Mouse (Mus musculus): ENCODE results near the gene Elf1. TPM values are rescaled to one million over a fixed set of nuclear protein-coding genes. Genes with fewer than 3 reads are reported as not detected.

Elf1 gene
- polyA plus RNA-seq, 1 experiment from 2014 or later: 22.2 TPM

DNA sequence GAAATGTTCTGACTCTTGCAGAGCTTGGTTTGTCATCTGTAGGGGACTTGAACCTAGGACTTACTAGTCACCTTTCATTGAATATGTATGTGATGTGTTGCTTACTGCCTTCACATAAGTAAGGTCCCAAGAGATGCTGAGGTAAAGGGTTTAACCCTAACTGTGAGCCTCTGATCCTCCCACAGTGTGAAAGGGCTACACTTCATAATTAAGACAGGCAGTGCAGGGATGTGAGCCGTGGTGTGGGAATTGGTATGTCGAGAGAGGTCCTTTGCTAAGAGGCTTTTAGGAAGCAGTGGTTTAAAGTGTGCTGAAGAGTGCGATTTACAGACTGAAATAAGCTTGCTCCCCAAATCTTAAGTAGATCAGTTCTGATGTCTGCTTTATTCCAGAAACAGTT lies 55.8 kb downstream of the Elf1 start:
- H3K9me3 ChIP-seq (ENCODE audit: control insufficient read depth, low read length): no peaks in the 10 kb centered on the region
- no peak overlapping the region for H3K27ac ChIP-seq (ENCODE audit: low read length)
- no peak for ATAC-seq
- no peaks in the 10 kb centered on the region for H3K27me3 ChIP-seq (replicated peaks; ENCODE audit: control insufficient read depth, insufficient read depth, low read length)
- no peak overlapping the region for H3K4me2 ChIP-seq (ENCODE audit: low read depth, low read length)
- H3K36me3 ChIP-seq (ENCODE audit: control insufficient read depth, insufficient read depth, low read length): no peaks in the 10 kb centered on the region
- 76% methylated on average over 3 of the region's 3 CpGs for whole genome bisulfite sequencing
- H3K4me1 ChIP-seq (ENCODE audit: control insufficient read depth, insufficient read depth, low read length): 0 out of 2 replicates have a peak, but pooled peaks cover 3% of the 10 kb centered on the region
- H3K4me3 ChIP-seq (ENCODE audit: low read length): no peak overlapping the region
- no peak overlapping the region for H3K9ac ChIP-seq (ENCODE audit: low read depth, low read length)

DNA sequence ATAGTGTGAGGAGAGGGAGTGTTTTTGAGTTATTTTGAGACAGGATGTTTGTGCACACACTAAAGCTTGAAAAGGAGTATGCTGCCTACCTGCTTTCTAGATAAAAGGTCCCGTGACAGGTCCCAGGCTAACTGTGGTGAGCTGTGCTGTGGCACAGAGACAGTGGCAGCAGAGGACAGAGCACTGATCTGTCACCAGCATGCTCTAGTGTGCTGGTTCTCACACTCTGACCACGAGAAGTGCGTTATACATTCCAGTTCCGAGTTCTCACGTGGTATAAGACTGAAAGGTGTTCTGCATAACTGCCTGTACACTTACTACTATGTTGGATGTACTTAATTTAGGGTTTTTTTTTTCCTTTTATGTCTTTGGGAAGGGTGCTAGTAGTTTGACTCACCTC lies 56.5 kb downstream of the Elf1 start:
- no peak overlapping the region for H3K27ac ChIP-seq (ENCODE audit: low read length)
- H3K36me3 ChIP-seq (ENCODE audit: control insufficient read depth, insufficient read depth, low read length): no peaks in the 10 kb centered on the region
- H3K9ac ChIP-seq (ENCODE audit: low read depth, low read length): no peak overlapping the region
- no peak overlapping the region for H3K4me2 ChIP-seq (ENCODE audit: low read depth, low read length)
- H3K4me1 ChIP-seq (ENCODE audit: control insufficient read depth, insufficient read depth, low read length): 0 out of 2 replicates have a peak, but pooled peaks cover 3% of the 10 kb centered on the region
- no peak for ATAC-seq
- 77% methylated on average over 5 of the region's 5 CpGs for WGBS
- H3K4me3 ChIP-seq (ENCODE audit: low read length): no peak overlapping the region
- H3K9me3 ChIP-seq (ENCODE audit: control insufficient read depth, low read length): no peaks in the 10 kb centered on the region
- no peaks in the 10 kb centered on the region for H3K27me3 ChIP-seq (replicated peaks; ENCODE audit: control insufficient read depth, insufficient read depth, low read length)

DNA sequence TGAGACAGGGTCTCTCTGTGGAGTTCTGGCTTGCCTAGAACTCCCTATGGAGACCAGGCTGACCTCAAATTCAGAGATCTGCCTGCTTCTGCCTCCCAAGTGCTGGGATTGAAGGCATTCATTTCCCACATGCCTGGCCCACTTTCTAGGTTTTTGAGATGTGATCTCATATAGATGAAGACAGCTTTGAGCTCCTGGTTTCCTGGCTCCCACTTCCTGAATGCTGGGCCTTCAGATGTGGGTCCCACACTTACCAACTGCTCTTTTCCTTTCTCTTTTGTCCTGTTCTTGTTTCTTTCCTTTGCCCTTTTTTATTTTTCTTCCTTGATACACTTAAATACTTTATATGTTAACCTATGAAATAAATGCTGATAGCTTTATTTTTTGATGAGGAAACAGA lies 56.9 kb downstream of the Elf1 start:
- Histone ChIP-seq H3K4me2 (ENCODE audit: low read depth, low read length) (no peak overlapping the region), H3K9ac (ENCODE audit: low read depth, low read length) (no peak overlapping the region), H3K27me3 (replicated peaks; ENCODE audit: control insufficient read depth, insufficient read depth, low read length) (no peaks in the 10 kb centered on the region), H3K4me3 (ENCODE audit: low read length) (no peak overlapping the region), H3K4me1 (ENCODE audit: control insufficient read depth, insufficient read depth, low read length) (0 out of 2 replicates have a peak, but pooled peaks cover 3% of the 10 kb centered on the region), H3K27ac (ENCODE audit: low read length) (no peak overlapping the region), H3K36me3 (ENCODE audit: control insufficient read depth, insufficient read depth, low read length) (no peaks in the 10 kb centered on the region), H3K9me3 (ENCODE audit: control insufficient read depth, low read length) (no peaks in the 10 kb centered on the region)
- no peak for ATAC-seq

DNA sequence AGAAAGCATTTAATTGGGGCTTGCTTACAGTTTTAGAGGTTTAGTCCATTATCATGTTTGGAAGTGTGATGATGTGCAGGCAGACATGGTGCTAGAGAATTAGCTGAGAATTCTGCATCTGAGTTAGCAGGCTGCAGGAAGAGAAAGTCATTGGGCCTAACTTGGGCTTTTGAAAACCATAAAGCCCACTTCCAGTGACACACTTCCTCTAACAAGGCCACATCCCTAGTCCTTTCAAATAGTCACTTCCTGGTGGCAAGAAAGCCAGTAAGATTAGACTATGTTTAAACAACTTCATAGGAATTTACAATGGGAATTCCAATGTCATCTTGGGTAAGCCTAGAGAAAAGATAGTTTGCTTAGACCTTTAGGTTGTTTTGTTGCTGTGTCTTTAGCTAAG lies 60.6 kb downstream of the Elf1 start:
- Histone ChIP-seq H3K4me3 (ENCODE audit: low read length) (no peak overlapping the region), H3K4me2 (ENCODE audit: low read depth, low read length) (no peak overlapping the region), H3K9me3 (ENCODE audit: control insufficient read depth, low read length) (no peaks in the 10 kb centered on the region), H3K27me3 (replicated peaks; ENCODE audit: control insufficient read depth, insufficient read depth, low read length) (no peaks in the 10 kb centered on the region), H3K36me3 (ENCODE audit: control insufficient read depth, insufficient read depth, low read length) (no peaks in the 10 kb centered on the region), H3K27ac (ENCODE audit: low read length) (no peak overlapping the region), H3K9ac (ENCODE audit: low read depth, low read length) (no peak overlapping the region), H3K4me1 (ENCODE audit: control insufficient read depth, insufficient read depth, low read length) (no peaks in the 10 kb centered on the region)
- no peak for ATAC-seq

DNA sequence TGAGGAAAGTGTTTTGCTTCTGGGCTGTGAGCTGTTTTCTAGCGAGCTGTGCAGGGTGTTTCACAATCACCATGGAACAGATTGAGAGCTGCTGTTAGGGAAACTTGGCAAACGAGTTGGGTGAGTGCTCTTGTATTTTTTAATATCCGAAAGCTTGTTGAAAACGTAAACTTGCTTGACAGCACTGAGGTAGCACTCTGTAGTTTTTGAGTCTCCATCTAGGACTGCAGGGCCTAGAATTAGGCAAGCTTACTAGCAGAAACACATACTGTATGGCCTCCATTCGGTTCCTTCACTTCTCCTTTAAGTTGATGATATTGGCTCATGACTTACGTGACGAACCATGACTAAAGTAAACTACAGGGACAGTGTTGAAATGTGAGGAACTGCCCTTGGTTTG lies 68.3 kb downstream of the Elf1 start:
- no peak overlapping the region for H3K4me3 ChIP-seq (ENCODE audit: low read length)
- 50% methylated on average over 7 of the region's 7 CpGs for WGBS
- H3K27me3 ChIP-seq (replicated peaks; ENCODE audit: control insufficient read depth, insufficient read depth, low read length): no peaks in the 10 kb centered on the region
- H3K4me1 ChIP-seq (ENCODE audit: control insufficient read depth, insufficient read depth, low read length): 0 out of 2 replicates have a peak, but pooled peaks cover 4% of the 10 kb centered on the region
- H3K4me2 ChIP-seq (ENCODE audit: low read depth, low read length): no peak overlapping the region
- H3K9ac ChIP-seq (ENCODE audit: low read depth, low read length): no peak overlapping the region
- H3K9me3 ChIP-seq (ENCODE audit: control insufficient read depth, low read length): no peaks in the 10 kb centered on the region
- peak overlapping the region; percentile 28; the same call in 1 of the 2 replicates for H3K27ac ChIP-seq (ENCODE audit: low read length)
- H3K36me3 ChIP-seq (ENCODE audit: control insufficient read depth, insufficient read depth, low read length): no peaks in the 10 kb centered on the region
- peak; percentile 45 for ATAC-seq

DNA sequence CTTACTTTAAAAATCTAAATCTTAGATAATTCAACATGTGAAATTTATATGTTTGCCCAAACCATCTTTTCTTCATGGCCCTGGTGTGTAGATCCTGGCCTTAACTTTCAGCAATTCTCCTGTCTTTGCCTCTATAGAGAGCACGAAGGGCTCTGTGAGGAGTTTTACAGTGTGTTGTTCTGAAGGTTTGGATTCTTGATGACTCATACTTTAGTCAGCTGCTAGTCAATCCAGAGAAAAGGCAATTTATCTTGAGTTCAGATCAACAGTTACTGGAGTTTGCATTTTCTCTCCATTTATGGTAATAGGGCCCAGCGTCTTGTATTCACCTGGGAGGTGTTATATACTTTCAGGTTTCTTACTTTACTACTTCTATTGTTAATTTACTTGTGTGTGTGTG lies 70.9 kb downstream of the Elf1 start:
- Histone ChIP-seq H3K4me2 (ENCODE audit: low read depth, low read length) (no peak overlapping the region), H3K4me3 (ENCODE audit: low read length) (no peak overlapping the region), H3K27me3 (replicated peaks; ENCODE audit: control insufficient read depth, insufficient read depth, low read length) (no peaks in the 10 kb centered on the region), H3K4me1 (ENCODE audit: control insufficient read depth, insufficient read depth, low read length) (0 out of 2 replicates have a peak, but pooled peaks cover 4% of the 10 kb centered on the region), H3K9ac (ENCODE audit: low read depth, low read length) (no peak overlapping the region), H3K9me3 (ENCODE audit: control insufficient read depth, low read length) (no peaks in the 10 kb centered on the region), H3K27ac (ENCODE audit: low read length) (no peak overlapping the region), H3K36me3 (ENCODE audit: control insufficient read depth, insufficient read depth, low read length) (no peaks in the 10 kb centered on the region)
- WGBS: 69% methylated on average over 2 of the region's 2 CpGs
- peak; percentile 65; the same call in 1 of the 2 replicates for ATAC-seq

DNA sequence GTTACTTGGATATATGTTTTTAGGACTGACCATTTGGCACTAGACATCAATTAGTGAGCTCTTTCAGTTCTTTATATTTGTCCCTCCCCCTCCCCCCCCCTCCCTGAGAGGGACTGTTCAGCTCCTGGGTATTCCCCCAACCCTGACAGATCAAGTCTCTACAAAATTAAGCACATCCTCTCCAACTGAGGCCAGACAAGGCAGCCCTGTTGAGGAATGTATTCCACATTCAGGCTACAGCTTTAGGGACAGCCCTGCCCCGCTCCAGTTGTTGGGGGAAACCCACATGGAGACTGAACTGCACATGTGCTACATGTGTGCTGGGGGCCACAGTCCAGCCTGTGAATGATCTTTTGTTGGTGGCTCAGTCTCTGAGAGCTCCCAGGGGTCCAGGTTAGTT lies 71.9 kb downstream of the Elf1 start:
- 97% methylated on average over 1 of the region's 1 CpGs for WGBS
- Histone ChIP-seq H3K9me3 (ENCODE audit: control insufficient read depth, low read length) (no peaks in the 10 kb centered on the region), H3K4me1 (ENCODE audit: control insufficient read depth, insufficient read depth, low read length) (peaks cover 8% of the 10 kb centered on the region; the same call in 1 of the 2 replicates), H3K9ac (ENCODE audit: low read depth, low read length) (no peak overlapping the region), H3K4me3 (ENCODE audit: low read length) (no peak overlapping the region), H3K4me2 (ENCODE audit: low read depth, low read length) (no peak overlapping the region), H3K36me3 (ENCODE audit: control insufficient read depth, insufficient read depth, low read length) (no peaks in the 10 kb centered on the region), H3K27me3 (replicated peaks; ENCODE audit: control insufficient read depth, insufficient read depth, low read length) (no peaks in the 10 kb centered on the region), H3K27ac (ENCODE audit: low read length) (no peak overlapping the region)
- no peak for ATAC-seq

DNA sequence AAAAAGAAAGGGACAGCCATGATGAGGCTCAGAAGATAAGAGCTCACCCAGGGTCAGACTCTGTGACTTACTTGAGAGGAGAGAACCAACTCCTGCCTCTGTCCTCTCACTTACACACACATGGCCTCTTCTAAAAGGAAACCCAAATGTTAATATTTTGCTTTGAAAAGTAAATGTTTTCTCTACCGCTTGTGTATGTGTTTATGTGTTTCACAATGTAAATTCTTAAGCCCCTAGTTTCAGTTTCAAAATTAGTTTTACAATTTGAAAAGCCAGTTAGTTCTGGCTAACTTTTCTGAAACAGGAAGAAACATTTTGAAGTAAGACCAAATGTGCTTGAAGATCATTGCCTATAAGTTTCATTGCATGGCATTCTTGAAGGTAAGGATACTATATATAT lies 76.8 kb downstream of the Elf1 start:
- Histone ChIP-seq H3K27ac (ENCODE audit: low read length) (peak overlapping the region; percentile 61), H3K9ac (ENCODE audit: low read depth, low read length) (no peak overlapping the region), H3K4me2 (ENCODE audit: low read depth, low read length) (no peak overlapping the region), H3K27me3 (replicated peaks; ENCODE audit: control insufficient read depth, insufficient read depth, low read length) (no peaks in the 10 kb centered on the region), H3K9me3 (ENCODE audit: control insufficient read depth, low read length) (no peaks in the 10 kb centered on the region), H3K4me1 (ENCODE audit: control insufficient read depth, insufficient read depth, low read length) (peaks cover 5% of the 10 kb centered on the region; the same call in 1 of the 2 replicates), H3K4me3 (ENCODE audit: low read length) (no peak overlapping the region), H3K36me3 (ENCODE audit: control insufficient read depth, insufficient read depth, low read length) (peaks cover 9% of the 10 kb centered on the region)
- peak; percentile 39; the same call in 1 of the 2 replicates for ATAC-seq
- 61% methylated on average over 1 of the region's 1 CpGs for WGBS

DNA sequence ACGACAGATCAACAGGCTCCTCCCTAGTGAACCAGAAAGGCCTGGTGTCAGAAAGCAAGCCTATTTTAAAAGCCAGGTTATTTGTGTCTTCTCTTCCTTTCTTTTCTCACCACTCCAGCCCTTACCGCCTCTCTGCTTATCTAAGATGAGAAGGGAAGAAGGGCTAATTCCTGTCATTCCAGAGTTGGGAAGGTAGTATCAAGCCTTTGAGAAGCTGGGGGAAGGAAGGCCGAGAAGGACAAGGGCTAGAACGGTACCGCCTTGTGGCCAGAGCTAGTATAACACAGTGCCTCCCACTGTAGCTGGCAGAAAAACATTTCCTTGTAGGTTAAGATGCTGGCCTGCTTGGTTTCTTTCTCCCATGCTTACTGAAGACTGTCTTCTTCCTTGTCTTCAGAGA lies 81.8 kb downstream of the Elf1 start:
- Histone ChIP-seq H3K27ac (ENCODE audit: low read length) (0 out of 2 replicates have a peak overlapping the region, but pooled peaks have one; percentile 15), H3K4me3 (ENCODE audit: low read length) (no peak overlapping the region)

DNA sequence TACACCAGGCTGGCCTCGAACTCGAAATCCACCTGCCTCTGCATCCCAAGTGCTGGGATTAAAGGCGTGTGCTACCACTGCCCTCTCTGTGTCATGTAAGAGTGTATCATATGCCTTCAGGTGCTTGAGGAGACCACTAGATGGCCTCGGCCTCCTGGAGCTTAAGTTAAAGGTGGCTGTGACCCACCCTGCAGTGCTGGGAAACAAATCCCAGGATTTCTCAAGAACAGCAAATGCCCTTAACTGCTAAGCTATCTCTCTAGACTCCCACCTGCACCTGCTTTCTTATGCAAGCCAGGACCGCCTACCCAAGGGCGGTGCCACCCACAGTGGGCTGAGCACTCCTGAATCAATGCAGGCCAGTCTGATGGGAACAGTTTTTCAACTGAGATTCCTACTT lies 83.8 kb downstream of the Elf1 start:
- Histone ChIP-seq H3K4me3 (ENCODE audit: low read length) (no peak overlapping the region), H3K4me1 (ENCODE audit: control insufficient read depth, insufficient read depth, low read length) (no peaks in the 10 kb centered on the region), H3K27me3 (replicated peaks; ENCODE audit: control insufficient read depth, insufficient read depth, low read length) (no peaks in the 10 kb centered on the region), H3K9ac (ENCODE audit: low read depth, low read length) (no peak overlapping the region), H3K9me3 (ENCODE audit: control insufficient read depth, low read length) (no peaks in the 10 kb centered on the region), H3K4me2 (ENCODE audit: low read depth, low read length) (no peak overlapping the region), H3K27ac (ENCODE audit: low read length) (no peak overlapping the region), H3K36me3 (ENCODE audit: control insufficient read depth, insufficient read depth, low read length) (peaks cover 12% of the 10 kb centered on the region)
- 77% methylated on average over 6 of the region's 6 CpGs for WGBS
- ATAC-seq: no peak

More for the DNA sequence above, 81.8 kb downstream of the Elf1 start:
- peaks cover 9% of the 10 kb centered on the region for H3K36me3 ChIP-seq (ENCODE audit: control insufficient read depth, insufficient read depth, low read length)
- no peaks in the 10 kb centered on the region for H3K27me3 ChIP-seq (replicated peaks; ENCODE audit: control insufficient read depth, insufficient read depth, low read length)
- 8% methylated on average over 5 of the region's 5 CpGs for WGBS
- H3K4me1 ChIP-seq (ENCODE audit: control insufficient read depth, insufficient read depth, low read length): 0 out of 2 replicates have a peak, but pooled peaks cover under 1% of the 10 kb centered on the region
- H3K9ac ChIP-seq (ENCODE audit: low read depth, low read length): no peak overlapping the region
- peak; percentile 49 for ATAC-seq
- H3K9me3 ChIP-seq (ENCODE audit: control insufficient read depth, low read length): no peaks in the 10 kb centered on the region
- no peak overlapping the region for H3K4me2 ChIP-seq (ENCODE audit: low read depth, low read length)
